Mouse (Mus musculus) lung, adult 2 months (tissue): Measurements from ENCODE around the gene Arhgap15.

ENCODE experiments used
- CTCF ChIP-seq: fragments of 200-500 bp; IDR thresholded peaks from 2 replicates; pipeline ENCODE4 v1.5.1; 2011; ENCODE audit warnings: mild to moderate bottlenecking, low read length, control low read depth; ENCODE audit not compliant: insufficient read depth
- POLR2A ChIP-seq: fragments of 200-500 bp; IDR thresholded peaks from 2 replicates; pipeline ENCODE4 v1.6.1; 2011; ENCODE audit warnings: low read depth, mild to moderate bottlenecking, control low read depth, low read length, borderline replicate concordance; ENCODE audit errors: extremely low read depth

DNA sequence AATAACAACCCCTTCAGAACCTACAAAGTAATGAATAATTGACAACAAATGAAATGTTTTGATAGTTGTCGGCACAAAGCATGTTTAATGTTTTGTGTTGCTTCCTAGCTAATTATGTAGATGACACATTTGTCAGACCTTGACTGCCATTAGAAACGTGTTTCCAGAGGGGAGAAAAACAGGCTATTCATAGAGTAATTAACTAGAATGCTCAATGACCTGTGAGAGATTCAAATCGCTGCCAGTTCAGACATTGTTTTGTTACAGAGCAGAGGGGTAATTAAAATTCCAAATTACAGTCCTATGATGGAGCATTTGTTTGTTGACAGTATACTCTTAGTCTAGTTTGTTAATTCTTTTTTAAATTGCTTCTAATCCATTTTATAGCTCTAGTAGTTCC lies 37.5 kb downstream of the Arhgap15 start:
- no peak for TF ChIP-seq CTCF
- no peak for TF ChIP-seq POLR2A
